Mouse (Mus musculus) forebrain, postnatal 0 days (tissue): Measurements from ENCODE around the gene Zfp790. TPM values are rescaled to one million over a fixed set of nuclear protein-coding genes. Genes with fewer than 3 reads are reported as not detected.

Experiments used
- ATAC-seq: fragments of 200-750 bp; cut with Nextera tagmentation; 2 replicates; pipeline ENCODE4 v1.8.0; 2017; ENCODE audit warnings: mild to moderate bottlenecking, moderate library complexity
- DNase-seq: peaks from one replicate; pipeline ENCODE4 v3.0.0-alpha.2; 2015
- H3K27ac ChIP-seq: fragments of 300-500 bp; sonication (generic); 2 replicates; pipeline ENCODE4 v1.5.1; 2014; ENCODE audit warnings: low read depth, mild to moderate bottlenecking, antibody characterized with exemption, low read length, moderate library complexity, mixed read lengths
- H3K27me3 ChIP-seq: fragments of 300-500 bp; sonication (generic); 2 replicates; pipeline ENCODE4 v1.6.1; 2014; ENCODE audit warnings: mild to moderate bottlenecking, low read length, mixed read lengths; ENCODE audit not compliant: insufficient read depth
- H3K36me3 ChIP-seq: fragments of 300-500 bp; sonication (generic); 2 replicates; pipeline ENCODE4 v1.6.1; 2014; ENCODE audit warnings: mild to moderate bottlenecking, moderate library complexity; ENCODE audit not compliant: insufficient read depth
- H3K4me1 ChIP-seq: fragments of 300-500 bp; sonication (generic); 2 replicates; pipeline ENCODE4 v1.6.1; 2014; ENCODE audit warnings: antibody characterized with exemption; ENCODE audit not compliant: insufficient read depth
- H3K4me2 ChIP-seq: fragments of 300-500 bp; sonication (generic); 2 replicates; pipeline ENCODE4 v1.6.1; 2014; ENCODE audit warnings: low read depth, mild to moderate bottlenecking, moderate library complexity
- H3K4me3 ChIP-seq: fragments of 300-500 bp; sonication (generic); 2 replicates; pipeline ENCODE4 v1.5.1; 2014; ENCODE audit warnings: low read depth, low read length, mixed read lengths
- H3K9ac ChIP-seq: fragments of 300-500 bp; sonication (generic); 2 replicates; pipeline ENCODE4 v1.6.1; 2014; ENCODE audit warnings: mild to moderate bottlenecking
- H3K9me3 ChIP-seq: fragments of 300-500 bp; sonication (generic); 2 replicates; pipeline ENCODE4 v1.6.1; 2016; ENCODE audit warnings: low read length
- CTCF ChIP-seq: sonication (generic); IDR thresholded peaks from 2 replicates; pipeline ENCODE4 v1.5.1; 2016; ENCODE audit warnings: antibody characterized with exemption, control low read depth, low read depth
- WGBS: fragments of 180-500 bp; shearing (Covaris S2); extraction: QIAGEN DNeasy Blood & Tissue Kit; methylation state at CpG from one replicate; pipeline ENCODE4 v1.1.7; 2014; 5-methylcytosine and 5-hydroxymethylcytosine counted together
- polyA plus RNA-seq: library from polyadenylated mRNA; unstranded; fragments of >200 nt; fragmentation: Nextera tagmentation; extraction: Ambion mirVana; gene quantifications from 2 replicates; pipeline ENCODE4 v1.2.1, GENCODE M21; 2015
- total RNA-seq: library from RNA; depleted of rRNA; stranded (reverse); fragments of >200 nt; gene quantifications from 2 replicates; pipeline ENCODE4 v1.2.3, GENCODE M21; 2014

Gene Zfp790
- total and polyA plus RNA-seq, 2 experiments from 2014 or later = 12.2 to 15.6 TPM

DNA sequence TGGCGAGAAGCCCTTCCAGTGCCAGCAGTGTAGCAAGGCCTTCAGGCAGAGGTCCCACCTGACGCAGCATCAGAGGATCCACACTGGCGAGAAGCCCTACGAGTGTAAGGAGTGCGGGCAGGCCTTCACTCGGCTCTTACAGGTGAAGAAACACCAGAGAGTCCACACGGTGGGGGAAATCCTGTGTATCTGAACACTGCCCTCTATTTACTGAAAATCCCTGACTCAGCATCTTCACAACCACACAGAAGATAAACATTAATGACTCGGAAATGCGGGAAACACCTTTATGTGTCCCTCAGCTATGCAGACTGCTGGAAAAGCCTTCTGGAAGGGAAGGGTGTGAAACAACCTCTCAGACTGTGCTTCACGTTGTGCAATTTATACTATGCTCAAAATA, 38.5 kb upstream of the Zfp790 start:
- no peak overlapping the region for H3K4me2 ChIP-seq
- DNase-seq (no peak), ATAC-seq (no peak)
- peaks cover 63% of the 10 kb centered on the region for H3K36me3 ChIP-seq
- no peaks in the 10 kb centered on the region for H3K27me3 ChIP-seq
- H3K9me3 ChIP-seq = no peaks in the 10 kb centered on the region
- H3K9ac ChIP-seq = no peak overlapping the region
- no peak overlapping the region for H3K4me3 ChIP-seq
- H3K4me1 ChIP-seq = no peaks in the 10 kb centered on the region
- no peak overlapping the region for H3K27ac ChIP-seq
- WGBS = 95% methylated on average over 10 of the region's 10 CpGs
- no peak for TF ChIP-seq CTCF

DNA sequence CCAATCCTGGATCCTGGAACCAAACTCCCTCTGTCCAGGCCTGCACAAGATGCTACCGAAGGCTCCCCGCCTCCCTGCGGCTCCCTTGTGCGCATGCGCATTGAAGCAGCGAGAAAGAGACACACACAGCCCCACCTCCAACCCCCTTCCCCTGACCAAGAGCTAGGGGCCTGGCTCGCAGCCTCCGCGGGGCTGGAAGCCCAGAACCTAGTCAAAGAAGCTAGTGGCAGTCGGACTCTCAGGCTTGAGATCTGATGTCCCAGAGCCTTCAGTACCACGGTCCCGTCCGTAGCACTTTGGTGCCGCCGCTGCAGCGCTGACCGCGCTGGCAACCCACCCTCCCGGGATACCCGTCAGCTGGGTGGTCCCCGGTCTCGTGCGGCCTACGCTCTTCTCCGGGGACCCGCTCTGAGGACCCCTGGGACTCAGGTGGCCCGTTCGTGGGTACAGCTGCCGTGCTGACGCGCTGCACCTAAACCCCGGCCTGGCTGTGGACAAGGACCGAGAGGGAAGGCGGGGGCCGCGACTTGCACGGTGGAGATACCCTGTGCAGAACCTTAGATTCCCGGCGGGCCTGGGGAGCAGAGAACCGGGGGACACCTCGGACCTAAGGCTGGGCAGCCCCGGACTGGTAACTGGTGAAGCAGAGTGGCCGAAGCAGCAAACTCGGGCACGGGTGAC, 31.9 kb upstream of the Zfp790 start, which contains the start of gene Zfp30:
Gene Zfp30, plus strand, starts transcription at position 128 of the 681 bp plus-strand sequence.
- WGBS = 3% methylated on average over 45 of the region's 45 CpGs
- H3K9me3 ChIP-seq = no peaks in the 10 kb centered on the region
- no peak for TF ChIP-seq CTCF
- no peaks in the 10 kb centered on the region for H3K27me3 ChIP-seq
- H3K27ac ChIP-seq = peak within 1 kb of the TSS; percentile 87
- H3K4me3 ChIP-seq = peak within 1 kb of the TSS; percentile 87
- H3K4me2 ChIP-seq = peak within 1 kb of the TSS; percentile 78
- peaks cover 18% of the 10 kb centered on the region for H3K36me3 ChIP-seq
- H3K4me1 ChIP-seq = 0 out of 2 replicates have a peak, but pooled peaks cover 4% of the 10 kb centered on the region
- ATAC-seq (peak; percentile 97), DNase-seq (peak; percentile 95)
- peak within 1 kb of the TSS; percentile 94 for H3K9ac ChIP-seq

DNA sequence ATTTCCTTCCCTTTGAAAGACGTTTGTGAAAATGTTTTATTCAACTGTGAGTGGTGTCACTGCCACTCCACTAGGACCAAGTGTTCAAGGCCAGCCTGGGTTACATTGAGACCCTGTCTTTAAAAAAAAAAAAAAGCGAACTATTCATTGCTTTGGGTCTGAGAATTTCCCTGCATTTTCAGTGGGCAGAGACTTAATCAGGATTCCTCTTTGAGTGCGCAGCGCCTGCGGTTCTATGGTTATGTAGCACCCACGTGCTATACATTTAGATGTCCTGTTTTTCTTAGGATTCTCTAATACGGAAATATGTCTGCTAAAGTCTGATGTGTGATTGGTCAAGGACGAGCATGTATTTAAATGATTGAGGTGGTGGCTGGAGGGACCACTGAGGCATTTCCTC, 30.9 kb upstream of the Zfp790 start:
- Histone ChIP-seq H3K4me1 (0 out of 2 replicates have a peak, but pooled peaks cover 4% of the 10 kb centered on the region), H3K9me3 (no peaks in the 10 kb centered on the region), H3K4me3 (peak overlapping the region; percentile 87), H3K27me3 (no peaks in the 10 kb centered on the region), H3K36me3 (peaks cover 27% of the 10 kb centered on the region), H3K9ac (peak overlapping the region; percentile 94), H3K27ac (no peak overlapping the region), H3K4me2 (peak overlapping the region; percentile 78)
- ATAC-seq (no peak), DNase-seq (peak; percentile 12)
- WGBS = 33% methylated on average over 8 of the region's 8 CpGs
- TF ChIP-seq CTCF = no peak

DNA sequence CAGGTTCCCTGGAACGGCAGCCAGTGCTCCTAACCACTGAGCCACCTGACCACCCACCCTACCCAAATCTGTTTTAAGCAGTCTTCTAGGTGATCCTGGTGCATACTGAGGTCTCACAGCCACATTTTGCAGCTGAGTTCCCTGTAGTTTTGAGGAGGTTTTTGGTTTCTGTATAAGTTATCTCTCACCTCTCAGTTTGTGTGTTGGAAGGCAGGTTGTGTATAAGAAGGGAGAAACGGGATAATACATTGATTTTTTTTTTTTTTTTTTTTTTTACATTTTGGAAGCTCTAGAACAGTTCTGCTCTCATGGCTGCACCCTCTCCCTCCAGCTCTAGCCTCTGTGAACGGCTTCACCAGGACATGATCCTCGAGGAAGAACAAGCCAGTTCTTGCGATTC, 30.0 kb upstream of the Zfp790 start:
- no peak for TF ChIP-seq CTCF
- H3K27me3 ChIP-seq = no peaks in the 10 kb centered on the region
- ATAC-seq = no peak
- H3K9me3 ChIP-seq = no peaks in the 10 kb centered on the region
- H3K4me2 ChIP-seq = peak overlapping the region; percentile 78
- peak overlapping the region; percentile 94; the same call in 1 of the 2 replicates for H3K9ac ChIP-seq
- no peak overlapping the region for H3K27ac ChIP-seq
- peaks cover 36% of the 10 kb centered on the region for H3K36me3 ChIP-seq
- H3K4me3 ChIP-seq = peak overlapping the region; percentile 87
- no peak for DNase-seq
- WGBS = 73% methylated on average over 5 of the region's 5 CpGs
- H3K4me1 ChIP-seq = 0 out of 2 replicates have a peak, but pooled peaks cover 4% of the 10 kb centered on the region

DNA sequence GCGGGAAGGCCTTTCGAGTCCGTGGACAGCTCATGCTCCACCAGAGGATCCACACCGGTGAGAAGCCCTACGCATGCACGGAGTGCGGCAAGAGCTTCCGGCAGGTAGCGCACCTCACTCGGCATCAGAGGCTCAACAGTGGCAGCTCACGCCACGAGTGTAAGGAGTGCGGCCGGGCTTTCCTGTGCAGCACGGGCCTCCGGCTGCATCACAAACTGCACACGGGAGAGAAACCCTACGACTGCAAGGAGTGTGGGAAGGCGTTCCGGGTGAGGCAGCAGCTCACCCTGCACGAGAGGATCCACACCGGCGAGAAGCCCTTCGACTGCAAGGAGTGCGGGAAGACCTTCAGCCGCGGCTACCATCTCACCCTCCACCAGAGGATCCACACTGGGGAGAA, 23.0 kb upstream of the Zfp790 start:
- ATAC-seq (no peak), DNase-seq (no peak)
- no peaks in the 10 kb centered on the region for H3K4me1 ChIP-seq
- peaks cover 63% of the 10 kb centered on the region for H3K36me3 ChIP-seq
- no peaks in the 10 kb centered on the region for H3K9me3 ChIP-seq
- no peak overlapping the region for H3K9ac ChIP-seq
- no peaks in the 10 kb centered on the region for H3K27me3 ChIP-seq
- TF ChIP-seq CTCF = no peak
- no peak overlapping the region for H3K27ac ChIP-seq
- H3K4me3 ChIP-seq = no peak overlapping the region
- H3K4me2 ChIP-seq = no peak overlapping the region
- 40% methylated on average over 27 of the region's 27 CpGs for WGBS

DNA sequence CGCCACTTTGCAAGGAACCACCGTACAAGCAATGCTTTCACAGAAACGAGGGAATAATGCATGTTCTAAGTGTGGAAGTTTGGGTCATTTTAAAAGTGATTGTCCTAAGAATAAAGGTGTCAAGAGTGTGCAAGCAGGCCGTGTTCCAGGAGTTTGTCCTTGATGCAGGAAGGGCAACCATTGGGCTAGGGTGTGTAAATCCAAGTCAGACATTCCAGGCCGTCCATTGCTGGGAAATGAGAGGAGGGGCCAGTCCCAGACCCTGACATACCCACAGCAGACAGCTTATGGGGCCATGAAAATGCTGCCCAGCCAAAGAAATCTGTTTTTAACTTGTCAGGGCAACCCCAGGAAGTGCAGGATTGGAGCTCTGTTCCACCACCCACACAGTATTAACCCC, 8.9 kb upstream of the Zfp790 start:
- no peak overlapping the region for H3K27ac ChIP-seq
- H3K4me1 ChIP-seq = no peaks in the 10 kb centered on the region
- TF ChIP-seq CTCF = no peak
- ATAC-seq (no peak), DNase-seq (no peak)
- H3K27me3 ChIP-seq = no peaks in the 10 kb centered on the region
- H3K9me3 ChIP-seq = no peaks in the 10 kb centered on the region
- H3K9ac ChIP-seq = no peak overlapping the region
- H3K36me3 ChIP-seq = no peaks in the 10 kb centered on the region
- H3K4me2 ChIP-seq = no peak overlapping the region
- H3K4me3 ChIP-seq = no peak overlapping the region
- 58% methylated on average over 5 of the region's 5 CpGs for WGBS

DNA sequence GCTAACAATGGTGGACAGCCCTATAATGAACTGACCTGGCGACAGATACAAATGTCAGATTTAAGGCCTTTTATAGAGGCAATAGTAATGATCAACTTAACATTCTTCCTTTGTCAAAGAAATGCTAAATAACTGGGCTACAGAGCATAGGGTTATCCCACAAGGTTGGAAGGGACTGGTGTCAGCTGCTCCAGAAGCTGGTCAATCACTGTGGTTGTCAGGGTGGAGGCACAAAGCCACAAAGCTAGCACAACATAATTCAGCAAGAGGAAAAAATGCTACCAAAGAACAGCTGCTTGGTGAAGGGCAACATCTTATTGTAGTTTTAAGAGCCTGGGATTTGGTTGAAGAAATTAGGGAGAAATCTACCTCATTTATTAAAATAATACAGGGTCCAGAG, 3.7 kb upstream of the Zfp790 start:
- ATAC-seq (no peak), DNase-seq (no peak)
- TF ChIP-seq CTCF = no peak
- Histone ChIP-seq H3K4me3 (no peak overlapping the region), H3K27me3 (no peaks in the 10 kb centered on the region), H3K9me3 (no peaks in the 10 kb centered on the region), H3K4me2 (no peak overlapping the region), H3K36me3 (no peaks in the 10 kb centered on the region), H3K9ac (no peak overlapping the region), H3K27ac (no peak overlapping the region), H3K4me1 (peaks cover 18% of the 10 kb centered on the region)
- 95% methylated on average over 1 of the region's 1 CpGs for WGBS
